Mouse (Mus musculus) 3134 (cell line): ENCODE results near the gene Pcbp1.
A peak's percentile ranks its signal among the peaks of the same experiment; 100 is the strongest.
"Not testable (repeated sequence)": the region's sequence is repeated elsewhere in the genome, so short reads cannot be mapped to it uniquely, and the experiment has no call there.

ENCODE experiments used
- DNase-seq: peaks from one replicate; pipeline ENCODE4 v3.0.0-alpha.2; 2011; ENCODE audit warnings: low spot score; ENCODE audit not compliant: insufficient read length; ENCODE audit errors: extremely low read depth

Pcbp1 gene

DNA sequence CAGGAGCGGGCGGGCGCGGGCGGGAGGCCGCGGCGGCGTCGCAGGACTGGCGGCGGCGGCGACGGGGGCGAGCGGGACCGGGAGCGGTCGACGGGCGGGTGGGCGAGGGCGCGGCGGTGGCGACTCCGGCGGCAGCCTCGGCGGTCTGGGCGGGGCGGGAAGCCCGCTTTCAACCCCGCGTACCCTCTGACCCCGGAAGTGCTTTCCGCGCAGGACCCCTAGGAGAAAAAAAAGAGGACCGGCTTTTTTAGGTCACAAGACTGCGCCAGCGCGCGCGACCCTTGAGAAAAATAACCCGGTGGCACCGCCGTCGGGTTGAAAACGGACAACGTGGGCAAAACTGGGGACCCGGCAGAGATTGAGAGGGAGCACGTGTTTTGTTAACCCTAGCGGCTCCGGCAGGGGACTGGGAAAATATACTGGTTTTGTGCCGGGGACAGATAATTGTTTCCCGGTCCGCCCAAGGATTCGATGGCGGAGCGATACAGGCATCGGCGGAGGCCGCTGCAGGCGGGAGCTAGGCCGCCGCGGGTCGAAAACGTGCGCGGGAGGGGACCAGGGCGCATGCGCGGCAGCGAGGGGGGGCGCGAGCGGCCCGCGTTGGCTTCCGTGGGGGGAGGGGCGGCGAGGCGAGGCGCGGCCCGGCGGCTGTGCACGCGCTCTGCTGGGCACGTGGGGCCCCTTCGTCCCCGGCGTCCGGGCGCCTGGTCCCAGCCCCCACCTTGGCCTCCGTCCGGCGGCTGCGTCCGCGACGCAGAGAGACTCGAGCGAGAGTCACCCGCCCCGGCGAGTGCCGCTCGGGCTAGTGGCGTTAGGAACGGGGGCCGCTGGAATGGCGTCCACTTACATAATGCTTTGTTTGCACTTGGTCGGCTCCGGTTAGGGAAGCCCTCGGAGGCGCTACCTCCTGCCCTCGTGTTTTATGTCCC lies at the start of gene Pcbp1:
Pcbp1 (minus strand) TSS at position 290 of the 929 bp plus-strand sequence.
- DNase-seq, result peak; percentile 89

DNA sequence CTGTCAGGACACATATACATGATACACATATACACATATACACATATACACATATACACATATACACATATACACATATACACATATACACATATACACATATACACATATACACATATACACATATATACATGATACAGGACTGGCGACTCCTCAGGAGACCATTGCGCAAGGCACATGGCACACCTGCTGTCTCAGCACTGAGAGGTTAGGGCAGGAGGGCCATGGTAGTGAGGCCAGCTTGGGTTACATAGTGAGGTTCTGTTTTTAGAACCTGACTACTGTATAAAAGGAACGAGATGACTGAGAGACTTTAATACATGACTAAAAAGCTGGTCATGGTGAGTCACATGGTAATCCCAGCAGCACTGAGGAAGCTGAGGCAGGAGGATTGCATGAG lies 48.4 kb upstream of the Pcbp1 start:
- no peak for DNase-seq

DNA sequence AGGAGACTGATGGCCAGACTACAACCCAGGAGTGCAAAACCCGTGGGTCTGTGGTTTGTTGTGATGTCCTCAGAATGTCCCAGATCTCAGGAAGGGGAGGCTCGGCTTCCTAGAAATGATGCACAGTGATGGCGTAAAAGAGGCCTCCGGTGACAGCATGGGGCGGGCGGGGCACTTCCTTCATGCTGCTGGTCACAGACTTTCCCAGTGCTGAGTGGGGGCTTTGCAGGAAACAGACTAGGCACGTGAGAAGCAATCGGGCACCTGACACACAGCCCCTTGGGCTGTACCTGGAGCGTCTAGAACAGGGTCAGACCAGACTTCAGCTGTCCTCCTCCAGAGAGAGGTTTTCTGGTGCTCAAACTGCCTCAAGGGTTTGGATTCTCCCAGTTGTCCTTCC lies 44.7 kb upstream of the Pcbp1 start:
- no peak for DNase-seq

DNA sequence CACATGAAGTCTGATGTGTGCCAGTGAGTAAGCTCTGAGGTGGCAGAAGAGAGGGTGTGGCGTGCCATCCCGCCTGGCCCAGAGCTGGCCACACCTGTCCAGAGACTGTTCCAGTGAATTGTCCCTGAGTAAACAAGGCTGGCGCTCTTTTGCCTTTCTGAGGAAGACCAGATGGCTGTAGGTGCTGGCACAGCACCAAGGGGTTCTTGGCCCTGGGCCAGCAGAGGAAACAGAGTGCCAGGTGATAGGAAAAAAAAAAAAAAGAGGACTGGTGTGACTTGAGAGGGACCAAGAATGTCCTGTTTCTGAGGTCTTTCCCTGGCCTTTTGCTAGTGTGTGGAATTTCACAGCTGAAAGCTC lies 43.3 kb upstream of the Pcbp1 start:
- DNase-seq, result peak; percentile 48

DNA sequence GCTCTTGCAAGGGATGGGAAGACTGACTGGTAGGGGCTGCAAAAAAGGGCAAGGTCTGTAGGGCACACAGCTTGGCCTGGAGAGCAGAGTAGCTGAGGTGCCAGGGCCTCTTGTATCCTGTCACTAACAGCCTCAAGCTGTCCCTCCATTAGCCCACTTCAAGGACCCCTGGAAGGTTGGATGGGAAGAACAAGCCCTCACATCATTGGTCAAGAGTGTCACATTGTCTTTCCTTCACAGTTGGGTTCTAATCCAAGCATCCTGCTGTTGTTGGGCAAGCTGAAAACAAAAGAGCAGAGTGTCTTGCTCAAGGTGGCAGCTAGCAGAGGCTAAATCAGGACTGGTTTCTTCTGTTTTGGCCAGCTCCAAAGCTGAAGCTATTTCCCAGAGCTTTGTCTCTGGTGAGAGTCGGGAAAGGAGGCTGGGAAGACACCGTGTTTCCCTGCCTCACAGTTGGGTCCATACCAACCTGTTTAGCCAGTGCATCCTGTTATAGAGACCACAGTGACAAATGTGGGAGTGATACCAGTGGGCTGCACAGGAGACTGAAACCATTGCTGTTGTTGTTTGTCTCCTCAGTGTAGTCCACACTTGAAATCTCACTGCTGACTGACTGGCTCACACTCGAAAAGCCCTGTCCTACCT lies 42.8 kb upstream of the Pcbp1 start:
- DNase-seq, result no peak

DNA sequence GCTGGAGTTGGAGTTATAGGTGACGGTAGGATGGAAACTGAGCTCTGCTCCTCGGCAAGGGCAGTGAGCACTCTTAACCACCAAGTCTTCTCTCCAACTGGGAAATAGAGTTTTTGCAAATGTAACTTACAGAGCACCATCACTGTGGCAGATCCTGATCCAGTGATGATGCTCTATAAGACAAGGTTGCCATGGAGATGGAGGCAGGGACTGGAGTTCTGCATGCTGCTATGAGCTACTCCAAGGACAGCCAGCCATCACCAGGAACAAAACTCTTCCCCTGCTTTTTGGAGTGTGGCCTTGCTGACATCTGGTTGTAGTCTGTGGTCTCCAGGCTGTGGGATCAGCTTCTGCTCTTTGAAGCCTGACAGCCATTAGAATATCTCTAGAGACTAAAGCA lies 39.7 kb upstream of the Pcbp1 start:
- no peak for DNase-seq

DNA sequence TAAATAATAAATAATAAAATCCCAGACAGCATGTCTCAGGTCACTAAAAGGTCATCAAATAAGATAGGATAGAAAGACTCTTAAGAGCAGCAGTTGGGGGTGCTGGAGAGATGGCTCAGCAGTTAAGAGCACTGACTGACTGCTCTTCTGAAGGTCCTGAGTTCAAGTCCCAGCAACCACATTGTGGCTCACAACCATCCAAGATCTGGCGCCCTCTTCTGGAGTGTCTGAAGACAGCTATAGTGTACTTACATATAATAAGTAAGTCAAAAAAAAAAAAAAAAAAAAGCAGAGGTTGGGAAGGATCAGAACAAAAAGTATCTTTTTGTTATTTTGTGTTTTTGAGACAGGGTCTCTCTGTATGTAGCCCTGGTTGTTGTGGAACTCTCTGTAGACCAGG lies 31.1 kb upstream of the Pcbp1 start:
- not testable (repeated sequence) for DNase-seq

DNA sequence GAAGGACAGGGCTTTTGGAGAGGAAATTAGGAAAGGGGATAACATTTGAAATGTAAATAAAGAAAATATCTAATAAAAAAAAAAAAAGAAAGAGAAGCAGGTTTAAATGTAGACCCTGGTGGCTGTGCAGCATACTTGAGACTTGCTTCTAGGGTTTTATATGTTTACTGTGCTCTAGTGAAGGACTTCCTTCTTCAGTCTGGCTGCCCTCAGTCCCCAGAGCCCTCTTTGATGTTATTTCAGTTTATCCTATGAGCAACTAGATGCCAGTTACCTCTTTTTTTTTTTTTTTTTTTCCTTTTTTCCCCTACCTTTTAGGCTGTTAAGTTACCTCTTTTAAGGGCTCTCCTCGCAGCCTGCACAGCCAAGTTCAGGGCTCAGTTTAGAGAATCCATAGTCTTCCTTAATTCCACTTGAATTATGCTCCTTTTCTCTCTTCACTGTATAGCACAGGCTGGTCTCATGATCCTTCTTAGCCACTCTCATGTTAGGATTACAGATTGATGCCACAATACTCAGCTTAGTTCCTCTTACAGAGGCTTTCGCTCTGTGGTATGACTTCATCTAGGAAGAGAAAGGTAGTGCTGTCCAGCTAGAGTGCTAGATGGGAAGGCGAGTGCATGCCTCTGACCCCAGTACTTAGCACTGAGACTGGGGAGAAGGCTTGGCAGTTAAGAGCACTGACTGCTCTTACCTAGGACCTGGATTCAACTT lies 30.4 kb upstream of the Pcbp1 start:
- DNase-seq, result no peak

DNA sequence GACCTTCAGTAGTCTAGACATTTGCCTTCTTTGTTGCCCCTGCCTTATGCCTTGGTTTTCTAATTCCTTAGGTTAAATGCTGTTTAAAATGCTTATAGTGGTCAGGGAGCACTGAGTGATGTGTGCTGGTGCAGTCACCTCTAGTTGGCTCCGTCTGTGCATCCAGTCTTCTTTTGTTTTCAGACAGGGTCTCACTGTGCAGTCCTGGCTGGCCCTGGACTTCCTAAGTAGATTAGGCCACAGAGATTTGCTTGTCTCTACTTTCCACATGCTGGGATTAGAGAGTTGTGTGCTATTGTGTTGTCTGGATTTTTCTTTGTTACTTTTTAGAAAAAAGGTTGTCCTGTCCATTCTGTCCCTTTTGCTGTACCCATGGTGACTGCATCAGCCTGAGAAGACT lies 24.5 kb upstream of the Pcbp1 start:
- no peak for DNase-seq

DNA sequence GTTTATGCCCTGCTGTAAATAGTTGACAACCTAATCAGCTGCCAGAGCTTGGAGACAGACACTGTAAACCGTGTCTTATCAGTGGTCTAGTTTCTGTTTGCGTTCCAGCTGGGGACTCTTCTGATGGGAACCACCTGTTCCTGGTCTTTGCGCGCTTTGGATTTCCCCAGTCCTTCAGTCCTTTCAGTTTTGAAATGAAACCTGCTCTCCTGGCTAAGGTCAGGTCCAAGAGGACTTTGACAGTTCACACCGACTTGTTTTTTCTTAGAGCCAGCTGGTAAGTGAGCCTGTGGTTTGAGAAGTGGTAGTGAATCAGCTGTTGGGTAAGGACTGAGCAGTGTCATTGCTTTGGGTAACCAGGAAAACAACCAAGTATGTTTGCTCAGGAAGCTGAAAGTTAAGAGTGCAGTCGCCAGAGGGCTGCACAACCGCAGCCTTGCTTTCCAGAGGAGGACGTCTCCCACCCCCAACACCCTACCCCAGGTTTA lies 21.8 kb upstream of the Pcbp1 start:
- DNase-seq, result no peak

DNA sequence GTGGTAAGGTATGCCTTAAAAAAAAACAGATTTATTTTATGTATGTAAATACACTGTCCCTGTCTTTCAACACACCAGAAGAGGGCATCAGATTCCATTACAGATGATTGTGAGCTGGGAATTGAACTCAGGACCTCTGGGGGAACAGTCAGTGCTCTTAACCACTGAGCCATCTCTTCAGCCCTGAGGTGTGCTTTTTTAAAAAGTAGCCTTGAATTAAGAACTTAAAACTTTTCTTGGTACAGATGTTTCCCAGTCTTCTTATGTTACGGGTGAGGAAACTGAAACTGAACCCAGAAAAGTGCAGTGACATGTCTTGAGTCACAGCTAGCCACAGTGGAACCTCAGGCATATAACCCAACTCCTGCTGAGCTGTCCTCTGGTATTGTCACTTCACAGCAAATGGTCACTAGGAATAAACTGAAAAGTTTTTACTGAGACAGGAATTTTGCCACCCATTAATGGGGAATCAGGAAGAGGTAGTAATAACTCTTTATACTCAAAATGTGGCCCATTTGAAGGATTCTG lies 21.2 kb upstream of the Pcbp1 start:
- no peak for DNase-seq

DNA sequence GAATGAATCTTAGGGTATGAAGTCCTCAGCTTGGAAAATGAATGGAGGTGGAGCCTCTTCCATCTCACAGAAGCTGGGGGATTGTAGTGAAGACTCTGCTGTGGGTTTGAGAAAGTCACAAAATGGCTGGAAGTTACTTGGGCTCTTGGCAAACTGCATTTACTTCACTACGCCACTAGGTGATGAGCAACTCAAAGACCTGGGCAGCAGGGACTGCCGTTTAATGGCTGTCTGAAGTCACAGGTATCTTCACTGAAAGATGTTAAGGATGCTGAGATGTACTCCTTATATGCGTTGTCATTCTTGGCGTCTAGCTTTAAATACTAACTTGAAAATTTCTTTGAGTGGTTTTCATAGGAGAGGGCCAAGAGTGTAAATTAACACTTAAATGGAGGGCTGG lies 19.1 kb upstream of the Pcbp1 start:
- DNase-seq, result no peak

DNA sequence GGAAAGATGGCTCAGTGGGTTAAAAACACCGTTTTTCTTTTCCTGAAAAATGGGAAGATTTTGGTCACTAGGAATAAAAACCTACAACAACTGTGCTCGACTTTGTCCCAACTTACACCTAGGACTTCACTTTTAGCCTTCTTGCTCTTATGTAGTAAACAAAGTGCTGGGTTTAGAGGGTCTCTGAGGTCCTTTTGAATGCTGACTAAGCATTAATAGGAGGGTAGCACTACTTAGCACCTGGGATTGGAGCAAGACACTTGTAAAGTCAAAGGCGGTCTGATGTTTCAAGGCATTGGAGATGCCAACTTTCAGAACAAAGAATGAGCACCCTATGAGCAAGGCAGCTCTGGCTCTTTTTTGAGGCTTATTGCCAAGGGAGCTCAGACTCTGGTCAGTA lies 17.7 kb upstream of the Pcbp1 start:
- no peak for DNase-seq

DNA sequence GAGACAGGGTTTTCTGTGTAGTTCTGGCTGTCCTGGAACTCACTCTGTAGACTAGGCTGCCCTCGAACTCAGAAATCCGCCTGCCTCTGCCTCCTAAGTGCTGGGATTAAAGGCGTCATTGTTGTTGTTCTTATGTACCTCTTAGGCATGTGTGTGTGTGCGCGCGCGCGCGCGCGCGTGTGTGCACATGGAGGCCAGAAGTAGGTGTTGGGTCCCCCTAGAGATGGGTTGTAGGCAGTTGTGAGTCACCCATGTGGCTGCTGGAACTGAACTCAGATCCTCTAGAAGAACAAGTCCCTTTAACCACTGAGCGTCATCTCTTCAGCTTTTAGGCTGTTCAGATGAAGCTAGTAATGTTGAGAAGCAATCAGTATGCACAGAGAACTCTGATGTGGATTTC lies 16.9 kb upstream of the Pcbp1 start:
- no peak for DNase-seq

DNA sequence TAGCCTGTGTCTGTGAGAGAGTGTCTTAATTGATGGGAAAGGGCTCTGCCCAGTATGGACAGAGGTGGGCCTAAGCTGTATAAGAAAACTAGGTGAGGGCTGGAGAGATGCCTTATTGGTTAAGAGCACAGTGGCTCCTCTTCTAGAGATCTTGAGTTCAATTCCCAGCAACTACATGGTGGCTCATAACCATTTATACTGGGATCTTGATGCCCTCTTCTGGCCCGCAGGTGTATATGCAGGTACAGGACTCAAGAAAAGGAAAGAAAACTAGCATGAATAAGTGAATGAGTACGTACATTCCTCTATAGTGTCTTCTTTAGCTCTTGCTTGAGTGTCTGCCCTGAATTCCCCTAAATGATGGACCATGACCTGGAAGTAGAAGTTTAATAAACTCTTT lies 15.5 kb upstream of the Pcbp1 start:
- peak; percentile 27 for DNase-seq

DNA sequence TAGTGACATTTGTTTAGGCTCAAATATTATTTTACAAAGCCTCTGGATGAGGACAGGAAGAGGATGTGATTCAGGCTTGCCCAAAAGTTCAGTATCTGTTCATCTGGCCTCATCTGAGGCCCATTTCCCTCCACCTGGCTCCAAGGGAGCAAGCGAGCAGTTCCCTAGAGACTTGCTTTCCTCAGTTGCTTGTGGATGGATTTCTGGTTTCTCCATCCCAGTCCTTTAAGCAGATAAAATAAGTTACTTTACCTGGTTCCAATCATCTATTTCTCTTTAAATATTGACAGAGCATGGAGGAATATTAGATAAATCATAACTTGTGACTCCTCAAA lies 2.3 kb upstream of the Pcbp1 start:
- DNase-seq, result no peak

DNA sequence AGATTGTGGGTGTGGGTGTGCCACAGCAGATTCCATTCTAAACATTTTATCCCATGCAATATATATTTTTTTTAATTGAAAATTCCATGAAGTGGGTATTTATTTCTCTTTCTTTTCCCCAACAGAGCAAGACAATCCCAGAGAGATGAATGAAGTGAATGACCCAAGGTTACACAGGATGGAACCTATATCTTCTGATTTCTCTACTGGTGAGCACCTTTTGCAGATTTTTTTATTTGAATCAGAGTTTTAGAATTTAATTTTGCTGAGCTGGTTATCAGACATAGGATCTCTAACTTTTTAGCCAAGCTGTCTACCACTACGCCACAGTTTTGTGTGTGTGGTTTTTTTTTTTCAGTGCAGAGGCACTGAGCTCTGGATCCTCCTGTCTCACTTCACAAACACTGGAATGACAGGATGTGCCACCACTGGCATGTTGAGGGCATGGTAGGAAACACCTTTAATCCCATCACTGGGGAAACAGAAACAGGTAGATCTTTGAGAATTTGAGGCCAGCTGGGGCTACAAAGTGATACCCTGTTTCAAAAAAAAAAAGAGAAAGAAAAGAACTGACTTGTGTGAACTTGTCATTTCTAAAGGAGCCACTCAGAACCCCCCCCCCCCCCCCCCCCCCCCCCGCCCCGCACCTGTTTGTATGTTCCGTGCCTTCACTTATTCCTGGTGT lies 1.8 kb upstream of the Pcbp1 start:
- no peak for DNase-seq

DNA sequence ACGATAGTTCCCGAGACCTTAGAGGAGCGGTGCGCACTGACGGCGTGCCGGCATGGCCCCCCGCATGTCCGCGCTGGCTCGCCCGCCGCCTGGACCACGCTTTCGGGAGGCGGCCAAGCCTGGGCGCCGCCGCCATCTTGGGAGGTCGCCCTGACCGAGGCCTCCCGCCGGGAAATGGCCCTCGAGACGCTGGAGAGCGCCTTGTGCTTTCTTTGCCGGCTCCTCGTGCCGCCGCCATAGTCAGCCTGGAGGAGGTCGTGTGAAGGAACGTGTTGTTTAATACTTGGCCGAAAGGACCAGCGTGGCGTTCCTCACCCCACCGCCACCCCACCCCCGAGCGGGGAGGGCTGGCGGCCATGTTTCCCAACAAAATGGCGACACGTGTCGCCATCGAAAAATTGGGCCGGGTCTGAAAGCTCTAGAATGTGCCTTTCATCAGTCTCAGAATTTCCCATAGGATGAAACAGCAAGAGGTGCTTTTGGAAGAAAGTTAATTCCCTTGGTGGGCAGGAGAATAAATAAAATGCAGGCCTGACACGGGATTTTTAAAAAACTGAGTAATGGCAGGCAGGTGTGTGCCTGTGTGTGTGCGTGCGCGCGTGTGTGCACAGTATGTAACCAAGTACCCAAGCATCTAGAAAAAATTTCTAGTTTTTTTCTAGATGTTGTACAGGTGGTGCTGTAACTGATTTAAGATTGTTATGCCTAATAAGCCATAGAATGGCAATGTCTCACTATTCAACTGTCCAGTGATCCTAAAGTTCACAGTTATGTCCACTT lies 1.0 kb upstream of the Pcbp1 start:
- DNase-seq, result no peak

DNA sequence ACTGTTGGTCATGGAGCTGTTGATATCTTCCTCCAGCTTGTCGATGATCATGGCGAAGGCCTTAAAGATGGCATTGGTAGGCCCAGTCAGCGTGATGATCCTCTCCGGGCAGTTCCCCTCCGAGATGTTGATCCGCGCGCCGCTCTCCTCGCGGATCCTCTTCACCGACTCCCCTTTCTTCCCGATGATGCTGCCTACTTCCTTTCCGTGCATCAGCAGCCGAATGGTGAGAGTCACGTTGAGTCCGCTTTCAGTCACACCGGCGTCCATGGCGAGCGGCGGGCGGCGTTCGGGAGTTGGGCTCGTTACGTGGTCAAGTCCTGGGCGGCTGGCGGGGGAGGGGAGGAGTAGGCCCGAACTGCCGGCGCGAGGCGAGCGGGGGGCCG lies 482 bp downstream of the Pcbp1 start:
- peak; percentile 83 for DNase-seq
